Mouse (Mus musculus) frontal cortex, adult (tissue): ENCODE results near the gene Rasgef1b.

ENCODE experiments used
- ATAC-seq: cut with Nextera tagmentation; 2 replicates; pipeline ENCODE4 v1.9.2; 2017; ENCODE audit warnings: mild to moderate bottlenecking, moderate library complexity, mixed read lengths; ENCODE audit not compliant: low TSS enrichment

Rasgef1b gene

DNA sequence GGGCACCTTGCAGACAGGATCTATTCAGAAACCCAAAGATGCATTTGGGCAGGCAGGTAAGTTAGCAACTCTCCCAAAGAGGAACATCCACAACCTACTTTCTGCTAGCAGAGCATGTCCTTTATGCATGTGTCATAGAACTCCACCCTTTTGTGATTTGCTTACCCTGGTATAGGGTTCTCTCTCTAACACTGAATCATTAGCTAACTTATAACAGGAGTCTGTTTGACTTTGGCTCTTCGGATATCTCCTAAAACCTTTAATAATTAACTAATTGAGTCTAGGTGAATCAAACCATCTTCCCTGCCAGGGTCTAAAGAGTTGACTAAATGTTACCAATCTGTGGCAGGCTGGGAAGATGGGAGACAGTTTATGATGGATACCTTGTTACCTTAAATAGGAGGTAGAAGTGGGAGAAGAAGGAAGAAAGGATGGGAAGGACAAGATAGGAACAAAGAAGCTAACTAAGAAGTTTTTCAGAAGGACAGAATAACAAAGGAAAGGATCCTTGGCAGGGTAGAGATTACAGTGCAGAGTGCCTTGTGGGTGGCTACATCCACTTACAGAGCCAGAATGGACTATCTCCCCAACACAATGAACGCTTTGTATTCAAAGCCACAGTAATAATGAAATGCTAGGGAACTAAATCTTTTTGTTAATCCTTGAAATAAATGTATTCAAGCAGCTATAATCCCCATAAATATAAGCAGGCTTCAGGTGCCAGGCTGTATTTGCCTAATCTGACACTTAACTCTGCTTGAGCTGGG, 186.7 kb downstream of the Rasgef1b start:
- no peak for ATAC-seq

- ATAC-seq, result no peak
Observed at GRCm38 (mm10) chr5:99541321-99541895, 187.5 kb downstream of the Rasgef1b start.

DNA sequence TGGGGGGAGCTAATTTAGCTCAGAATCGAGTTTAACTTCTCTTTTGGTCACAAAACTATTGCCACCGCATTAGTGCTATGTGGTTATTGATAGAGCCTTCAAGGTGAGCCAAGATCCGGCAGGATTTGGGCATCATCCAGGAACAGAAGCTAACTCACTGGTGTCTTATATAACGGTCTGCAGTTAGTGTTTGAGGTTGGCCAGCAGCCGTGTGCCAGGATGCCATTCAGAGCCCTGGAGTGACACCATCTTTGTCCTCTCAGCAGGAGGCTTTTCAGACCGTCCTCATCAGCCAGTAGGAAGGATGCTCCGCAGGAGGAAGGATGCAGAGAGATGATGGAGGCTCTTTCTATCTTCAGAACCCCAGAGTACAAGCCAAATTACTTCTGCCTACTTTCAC, 195.4 kb downstream of the Rasgef1b start:
- peak; percentile 47 for ATAC-seq

GRCm38 (mm10) chr5:99526797-99527201, 202.1 kb downstream of the Rasgef1b start:
- ATAC-seq, result no peak

- no peak for ATAC-seq
Observed at GRCm38 (mm10) chr5:99525649-99526048, 203.2 kb downstream of the Rasgef1b start.

- 0 out of 2 replicates have a peak, but pooled peaks have one; percentile 24 for ATAC-seq
Observed at GRCm38 (mm10) chr5:99522571-99523269, 206.1 kb downstream of the Rasgef1b start.

DNA sequence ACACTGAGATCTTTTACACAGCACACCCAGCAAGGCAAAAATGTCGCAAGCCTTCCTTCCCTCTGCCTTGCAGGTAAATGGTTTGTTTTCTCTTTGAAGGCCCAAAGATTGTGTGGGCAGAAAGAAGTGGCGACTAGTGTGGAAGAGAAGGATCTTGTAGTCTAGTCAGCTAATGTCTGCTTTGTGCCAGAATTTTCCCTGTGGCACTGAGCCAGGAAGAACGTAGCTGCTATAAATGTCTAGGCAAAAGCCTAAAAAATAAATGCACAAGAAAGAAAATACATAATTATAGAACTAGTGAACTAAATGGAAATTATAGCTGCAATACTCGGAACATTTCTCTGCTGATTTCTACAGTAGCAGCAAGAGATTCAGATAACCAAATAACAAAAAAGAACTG, 207.5 kb downstream of the Rasgef1b start:
- ATAC-seq, result peak; percentile 70

GRCm38 (mm10) chr5:99519556-99519955, 209.3 kb downstream of the Rasgef1b start:
- ATAC-seq, result no peak

DNA sequence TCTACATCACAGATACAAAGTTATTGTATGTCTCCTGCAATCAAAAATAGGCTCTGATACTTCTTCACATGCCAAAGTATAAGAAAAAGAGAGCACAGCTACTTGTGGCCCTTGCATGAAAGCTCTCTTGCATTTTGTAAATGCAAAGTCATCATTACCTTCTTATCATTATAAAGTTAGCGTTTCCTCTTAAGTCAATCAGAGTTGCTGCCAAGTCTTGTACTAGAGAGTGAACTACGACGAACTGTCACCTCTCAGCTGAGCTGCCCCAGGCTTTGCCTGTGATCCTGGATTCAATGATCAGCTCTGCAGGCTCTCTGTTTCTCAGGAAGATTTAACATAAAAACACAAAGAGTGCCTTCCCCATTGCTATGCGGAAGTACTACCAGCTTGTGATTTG, 209.8 kb downstream of the Rasgef1b start:
- no peak for ATAC-seq

GRCm38 (mm10) chr5:99516207-99516606, 212.7 kb downstream of the Rasgef1b start:
- ATAC-seq, result no peak

DNA sequence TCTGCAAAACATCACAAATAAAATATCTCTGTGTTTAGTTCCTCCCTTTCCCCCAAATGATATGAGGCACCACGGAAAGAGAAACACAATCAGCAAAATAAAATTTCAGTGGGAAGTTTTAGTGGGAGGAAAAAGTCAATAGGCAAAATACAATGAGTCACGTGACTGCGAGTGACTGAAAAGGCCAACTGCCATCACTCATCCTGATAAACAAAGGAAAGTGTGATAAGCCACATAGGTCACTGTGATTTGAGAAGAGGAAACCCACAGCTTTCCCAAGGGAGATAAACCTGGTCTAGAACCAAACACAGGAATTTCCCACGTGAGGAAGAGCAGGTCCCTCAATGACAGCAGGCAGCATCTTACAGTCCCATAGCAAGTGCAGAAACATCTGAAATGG, 213.1 kb downstream of the Rasgef1b start:
- ATAC-seq, result no peak

GRCm38 (mm10) chr5:99513209-99513880, 215.5 kb downstream of the Rasgef1b start:
- ATAC-seq, result no peak

DNA sequence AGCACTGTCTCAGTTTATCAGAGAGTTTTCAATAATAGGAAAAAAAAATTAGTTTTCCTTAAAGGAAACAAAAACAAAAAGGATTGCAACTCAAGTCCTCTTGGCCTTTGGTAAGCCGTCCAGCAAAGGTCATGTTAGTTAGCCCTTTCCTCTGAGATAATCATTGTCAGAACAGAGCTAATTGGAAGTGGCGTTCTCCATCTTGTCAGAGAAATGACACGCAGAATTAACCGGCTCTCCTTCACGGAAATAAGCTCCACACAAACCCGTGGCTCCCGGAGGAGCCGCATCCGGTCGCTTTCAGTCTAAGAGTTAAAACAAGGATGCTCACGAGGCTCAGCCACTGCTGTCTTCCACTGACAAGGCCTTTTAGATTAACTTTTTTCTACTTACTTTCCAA, 217.8 kb downstream of the Rasgef1b start:
- no peak for ATAC-seq

DNA sequence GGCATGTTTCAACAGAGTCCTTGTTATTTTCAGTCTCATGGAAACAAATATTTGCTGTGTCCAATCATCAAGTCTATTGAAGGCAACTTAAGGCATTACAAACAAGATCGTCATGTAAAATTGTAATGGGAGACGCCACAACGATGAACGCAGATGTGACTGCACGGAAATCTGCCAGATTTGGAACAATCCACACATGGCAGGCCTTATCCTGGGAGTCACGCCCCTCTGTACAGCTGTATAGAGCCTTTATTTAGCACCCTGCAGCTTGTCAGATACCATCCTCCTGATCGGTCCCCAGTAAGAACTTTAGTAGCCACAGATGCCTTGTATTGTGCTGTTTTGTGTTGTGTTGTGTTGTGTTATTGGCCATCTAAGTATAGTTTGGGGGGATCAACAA, 222.8 kb downstream of the Rasgef1b start:
- no peak for ATAC-seq

- ATAC-seq, result peak; percentile 48
Observed at GRCm38 (mm10) chr5:99504349-99504830, 224.5 kb downstream of the Rasgef1b start.

GRCm38 (mm10) chr5:99502681-99503080, 226.2 kb downstream of the Rasgef1b start:
- no peak for ATAC-seq

- peak; percentile 74 for ATAC-seq
Observed at GRCm38 (mm10) chr5:99499404-99500089, 229.3 kb downstream of the Rasgef1b start.

DNA sequence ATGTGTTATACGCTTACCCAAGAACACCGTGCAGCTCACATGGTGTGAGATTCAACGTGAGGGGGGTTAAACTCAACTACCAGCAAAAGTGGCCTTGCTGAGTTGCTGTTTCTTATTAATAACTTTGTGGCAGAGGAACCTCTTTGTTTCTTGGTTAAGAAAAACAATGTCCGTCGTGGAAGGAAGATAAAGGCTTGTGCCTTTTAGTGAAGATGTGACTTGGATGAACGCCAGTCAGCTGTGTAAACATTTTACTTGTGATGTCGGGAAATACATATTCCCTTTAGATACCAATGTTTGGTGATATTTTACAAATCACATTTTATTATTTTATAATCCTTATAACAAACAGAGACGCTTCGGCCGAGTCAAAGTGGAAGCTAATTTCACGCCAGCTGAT, 231.0 kb downstream of the Rasgef1b start:
- ATAC-seq, result no peak

GRCm38 (mm10) chr5:99496931-99497782, 231.7 kb downstream of the Rasgef1b start:
- no peak for ATAC-seq

- no peak for ATAC-seq
Observed at GRCm38 (mm10) chr5:99496157-99496453, 232.8 kb downstream of the Rasgef1b start.
